ENCODE assay signal across 12 mouse cellular contexts in the genomic region with DNA sequence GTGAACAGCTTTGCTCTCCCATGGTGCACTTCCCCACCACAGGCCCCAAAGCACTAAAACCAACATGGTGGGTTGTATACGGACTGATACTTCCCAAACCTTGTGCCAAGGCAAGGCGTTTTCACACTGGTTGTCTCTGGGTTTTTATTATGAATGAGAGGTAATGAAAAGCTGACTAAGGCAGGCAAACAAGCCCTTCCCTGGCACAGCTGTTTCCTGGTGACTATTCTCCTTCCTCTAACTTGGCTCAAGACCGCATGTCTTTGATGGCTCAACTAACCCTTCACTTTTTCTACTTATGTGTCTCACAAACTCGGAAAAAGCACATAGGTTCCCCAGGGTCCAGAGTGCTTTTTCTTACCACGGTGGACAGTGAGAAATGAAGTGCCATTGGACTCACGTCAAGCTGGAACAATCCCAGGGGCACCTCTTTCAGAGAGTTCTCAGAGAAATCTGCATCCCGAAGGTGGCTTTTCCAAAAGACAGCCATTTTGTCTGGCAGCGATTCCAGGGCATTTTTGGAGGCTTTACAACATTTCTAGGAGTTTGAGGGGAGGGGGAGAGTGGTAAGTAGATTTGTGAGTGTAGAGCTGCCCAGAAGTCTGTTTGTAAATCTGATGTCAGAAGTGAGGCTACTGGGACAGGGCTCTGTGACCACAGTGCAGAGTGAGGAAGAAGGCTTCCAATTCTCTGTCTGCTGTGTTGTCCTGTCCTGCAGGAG.
A peak's percentile ranks its signal among the peaks of the same experiment; 100 is the strongest.
DNase-seq lines count a peak whose midpoint lies in the region; ATAC-seq lines count a peak whose summit lies in the region.
"Had no signal": no experiment of that assay in that cellular context is flagged by ENCODE, and none has a peak within 500 bp of the region (broad histone marks: within the 10 kb centered on the region; RNA-seq: fewer than 3 reads in every experiment).

No protein-coding gene starts in this region.

- peaks cover 7% of the 10 kb centered on the region; the same call in 1 of the 2 replicates for H3K27me3 ChIP-seq in heart, embryonic 11.5 days (ENCODE audit: control insufficient read depth, insufficient read depth, low read length)
- no peaks in the 10 kb centered on the region for H3K27me3 ChIP-seq in neural tube, embryonic 15.5 days (replicated peaks)
- no peaks in the 10 kb centered on the region for H3K27me3 ChIP-seq in intestine, embryonic 16.5 days (replicated peaks; ENCODE audit: control insufficient read depth, insufficient read depth, low read length)
- H3K27me3 ChIP-seq: intestine, embryonic 15.5 days had no signal

- no peak overlapping the region for H3K27ac ChIP-seq in heart, embryonic 11.5 days (ENCODE audit: low read depth, low read length)
- H3K27ac ChIP-seq in neural tube, embryonic 15.5 days (replicated peaks): peak overlapping the region; percentile 69
- no peak overlapping the region for H3K27ac ChIP-seq in intestine, embryonic 16.5 days (ENCODE audit: low read length)
- H3K27ac ChIP-seq: intestine, embryonic 15.5 days had no signal

- peaks cover 10% of the 10 kb centered on the region for H3K4me1 ChIP-seq in heart, embryonic 11.5 days (ENCODE audit: control insufficient read depth, insufficient read depth, low read length)
- peaks cover 7% of the 10 kb centered on the region; the same call in 1 of the 2 replicates for H3K4me1 ChIP-seq in neural tube, embryonic 15.5 days
- peaks cover 14% of the 10 kb centered on the region for H3K4me1 ChIP-seq in intestine, embryonic 16.5 days (ENCODE audit: control insufficient read depth, insufficient read depth, low read length)

- ATAC-seq in heart, embryonic 11.5 days (replicated peaks; ENCODE audit: insufficient number of reproducible peaks, low FRiP score, low TSS enrichment): no peak
- ATAC-seq in neural tube, embryonic 15.5 days (ENCODE audit: low FRiP score): peak; percentile 58; the same call in 1 of the 2 replicates
- no peak for ATAC-seq in intestine, embryonic 16.5 days
- ATAC-seq: intestine, embryonic 15.5 days had no signal

- WGBS in heart, embryonic 11.5 days (ENCODE audit: insufficient replicate concordance): 80% methylated on average over 8 of the region's 8 CpGs
- 78% methylated on average over 8 of the region's 8 CpGs for WGBS in neural tube, embryonic 15.5 days
- 83% methylated on average over 8 of the region's 8 CpGs for WGBS in intestine, embryonic 16.5 days

- H3K9ac ChIP-seq in heart, embryonic 11.5 days (ENCODE audit: low read depth, low read length): no peak overlapping the region
- H3K9ac ChIP-seq in neural tube, embryonic 15.5 days (replicated peaks): no peak overlapping the region
- H3K9ac ChIP-seq in intestine, embryonic 16.5 days (ENCODE audit: low read depth, low read length): no peak overlapping the region
- H3K9ac ChIP-seq: intestine, embryonic 15.5 days had no signal

- H3K36me3 ChIP-seq in heart, embryonic 11.5 days (ENCODE audit: control insufficient read depth, insufficient read depth, low read length): peaks cover 3% of the 10 kb centered on the region; the same call in 1 of the 2 replicates
- H3K36me3 ChIP-seq in neural tube, embryonic 15.5 days: no peaks in the 10 kb centered on the region
- 0 out of 2 replicates have a peak, but pooled peaks cover 3% of the 10 kb centered on the region for H3K36me3 ChIP-seq in intestine, embryonic 16.5 days (ENCODE audit: control insufficient read depth, insufficient read depth, low read length)

- H3K4me3 ChIP-seq in heart, embryonic 11.5 days (ENCODE audit: low read depth, low read length): no peak overlapping the region
- no peak overlapping the region for H3K4me3 ChIP-seq in neural tube, embryonic 15.5 days (replicated peaks)
- H3K4me3 ChIP-seq in intestine, embryonic 16.5 days (ENCODE audit: low read length): no peak overlapping the region
- H3K4me3 ChIP-seq: intestine, embryonic 15.5 days had no signal

- peak; percentile 26 for DNase-seq in adrenal gland, postnatal 10 days
- DNase-seq in adrenal gland, adult (ENCODE audit: inconsistent age in 2 of 2, low spot score in 1 of 2): no peak
- peak; percentile 41 for DNase-seq in heart, postnatal 4 days
- no peak for DNase-seq in neural tube, embryonic 10.5 days (ENCODE audit: extremely low spot score, low spot score)
- no peak for DNase-seq in kidney, postnatal 10 days
- DNase-seq: cerebellum, adult 2 months; gastrocnemius, postnatal 25 days; thymus, adult 18-20 months had no signal

- no peak overlapping the region for H3K4me2 ChIP-seq in heart, embryonic 11.5 days
- no peak overlapping the region for H3K4me2 ChIP-seq in neural tube, embryonic 15.5 days
- no peak overlapping the region for H3K4me2 ChIP-seq in intestine, embryonic 16.5 days (ENCODE audit: low read depth, low read length)
- H3K4me2 ChIP-seq: intestine, embryonic 15.5 days had no signal

- no peaks in the 10 kb centered on the region for H3K9me3 ChIP-seq in heart, embryonic 11.5 days (replicated peaks; ENCODE audit: control insufficient read depth, low read length)
- H3K9me3 ChIP-seq in neural tube, embryonic 15.5 days (replicated peaks): no peaks in the 10 kb centered on the region
- H3K9me3 ChIP-seq in intestine, embryonic 16.5 days (ENCODE audit: control insufficient read depth, low read length): no peaks in the 10 kb centered on the region
- H3K9me3 ChIP-seq: intestine, embryonic 15.5 days had no signal

Comparison
In these comparisons a context has a peak if more than half of its experiments do, and no peak if none do; other contexts are left out.
1. DNase-seq: peak in adrenal gland, postnatal 10 days (single experiment) and heart, postnatal 4 days (single experiment); none in adrenal gland, adult (0 of 2), neural tube, embryonic 10.5 days (single experiment) and kidney, postnatal 10 days (single experiment).